Mouse (Mus musculus) liver, embryonic 16.5 days (tissue): ENCODE measurements around the gene Gimap4. TPM values are rescaled to one million over a fixed set of nuclear protein-coding genes. Genes with fewer than 3 reads are reported as not detected.
A peak's percentile ranks its signal among the peaks of the same experiment; 100 is the strongest.

Source experiments
- ATAC-seq: fragments of 200-750 bp; cut with Nextera tagmentation; 2 replicates; pipeline ENCODE4 v1.8.0; 2017; ENCODE audit warnings: low read depth, mild to moderate bottlenecking, moderate number of reproducible peaks, moderate library complexity
- H3K27ac ChIP-seq: fragments of 300-500 bp; sonication (generic); 2 replicates; pipeline ENCODE4 v1.5.1; 2014; ENCODE audit warnings: mild to moderate bottlenecking, low read length
- H3K27me3 ChIP-seq: fragments of 300-500 bp; sonication (generic); 2 replicates; pipeline ENCODE4 v1.6.1; 2014; ENCODE audit warnings: low read depth, low read length, mixed read lengths; ENCODE audit not compliant: control insufficient read depth, insufficient read depth
- H3K36me3 ChIP-seq: fragments of 300-500 bp; sonication (generic); 2 replicates; pipeline ENCODE4 v1.6.1; 2014; ENCODE audit warnings: mild to moderate bottlenecking; ENCODE audit not compliant: control insufficient read depth, insufficient read depth
- H3K4me1 ChIP-seq: fragments of 300-500 bp; sonication (generic); 2 replicates; pipeline ENCODE4 v1.6.1; 2014; ENCODE audit warnings: low read depth, low read length, mixed read lengths; ENCODE audit not compliant: control insufficient read depth
- H3K4me2 ChIP-seq: fragments of 300-500 bp; sonication (generic); 2 replicates; pipeline ENCODE4 v1.6.1; 2014; ENCODE audit warnings: low read depth, low read length, mixed read lengths
- H3K4me3 ChIP-seq: fragments of 300-500 bp; sonication (generic); 2 replicates; pipeline ENCODE4 v1.5.1; 2014; ENCODE audit warnings: low read depth, mild to moderate bottlenecking, low read length
- H3K9ac ChIP-seq: fragments of 300-500 bp; sonication (generic); 2 replicates; pipeline ENCODE4 v1.6.1; 2014; ENCODE audit warnings: low read depth, low read length
- H3K9me3 ChIP-seq: fragments of 300-500 bp; sonication (generic); replicated peaks from 2 replicates; pipeline ENCODE4 v1.6.1; 2016; ENCODE audit warnings: low read length; ENCODE audit not compliant: control insufficient read depth
- WGBS: fragments of 180-500 bp; shearing (Covaris S2); extraction: QIAGEN DNeasy Blood & Tissue Kit; methylation state at CpG from one replicate; pipeline ENCODE4 v1.1.7; 2014; ENCODE audit not compliant: insufficient replicate concordance; 5-methylcytosine and 5-hydroxymethylcytosine counted together
- polyA plus RNA-seq: library from polyadenylated mRNA; unstranded; fragments of >200 nt; fragmentation: Nextera tagmentation; extraction: Ambion mirVana; gene quantifications from 2 replicates; pipeline ENCODE4 v1.2.1, GENCODE M21; 2015

The Gimap4 gene
- polyA plus RNA-seq, 1 experiment from 2014 or later: 11.0 TPM

DNA sequence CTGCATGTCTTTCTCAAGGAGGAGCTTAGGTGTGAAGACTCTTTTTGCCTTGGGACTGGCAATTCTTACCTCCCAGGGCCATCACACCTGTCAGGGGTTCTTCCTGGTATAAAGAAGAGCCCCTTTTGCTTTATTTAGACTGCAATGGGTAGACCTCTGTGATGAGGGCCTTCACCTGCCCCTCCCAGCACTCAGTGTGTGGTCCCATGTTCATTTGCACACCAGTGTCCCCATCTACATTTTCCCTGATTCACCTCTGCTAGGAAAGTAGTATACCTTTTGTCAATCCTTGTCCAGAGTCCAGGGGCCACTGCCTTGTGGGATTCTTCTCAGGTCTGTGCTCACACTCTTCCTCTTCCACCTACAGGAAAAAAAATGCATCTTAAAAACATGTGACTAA lies 19.8 kb downstream of the Gimap4 start:
- Histone ChIP-seq H3K4me3 (no peak overlapping the region), H3K27ac (no peak overlapping the region), H3K9me3 (no peaks in the 10 kb centered on the region), H3K4me1 (no peaks in the 10 kb centered on the region; the same call in 1 of the 2 replicates), H3K36me3 (no peaks in the 10 kb centered on the region), H3K27me3 (no peaks in the 10 kb centered on the region), H3K9ac (no peak overlapping the region), H3K4me2 (no peak overlapping the region)
- no peak for ATAC-seq

DNA sequence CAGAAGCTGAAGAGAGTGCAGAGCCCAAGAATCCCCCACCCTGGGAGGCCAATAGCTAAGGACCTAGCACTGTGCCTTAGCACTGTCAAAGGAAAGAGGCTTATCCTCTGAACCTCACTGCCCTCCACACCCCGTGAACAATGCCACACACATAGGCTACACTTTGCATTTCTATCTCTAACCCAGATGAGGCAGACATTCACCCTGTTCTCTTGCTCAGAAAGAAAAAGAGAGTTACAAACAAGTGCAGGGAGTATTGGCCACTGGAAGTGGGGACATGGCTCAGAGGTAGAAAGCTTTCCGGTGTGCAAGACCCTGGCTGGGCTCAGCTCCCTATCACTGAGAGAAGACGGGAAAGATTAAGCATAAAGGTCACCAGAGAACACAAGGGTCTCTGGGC lies 21.8 kb downstream of the Gimap4 start:
- H3K4me2 ChIP-seq: 0 out of 2 replicates have a peak overlapping the region, but pooled peaks have one; percentile 5
- ATAC-seq: no peak
- H3K4me3 ChIP-seq: no peak overlapping the region
- no peak overlapping the region for H3K27ac ChIP-seq
- H3K9me3 ChIP-seq: no peaks in the 10 kb centered on the region
- 24% methylated on average over 3 of the region's 3 CpGs for WGBS
- no peaks in the 10 kb centered on the region for H3K4me1 ChIP-seq
- H3K36me3 ChIP-seq: no peaks in the 10 kb centered on the region
- no peaks in the 10 kb centered on the region for H3K27me3 ChIP-seq
- H3K9ac ChIP-seq: no peak overlapping the region

DNA sequence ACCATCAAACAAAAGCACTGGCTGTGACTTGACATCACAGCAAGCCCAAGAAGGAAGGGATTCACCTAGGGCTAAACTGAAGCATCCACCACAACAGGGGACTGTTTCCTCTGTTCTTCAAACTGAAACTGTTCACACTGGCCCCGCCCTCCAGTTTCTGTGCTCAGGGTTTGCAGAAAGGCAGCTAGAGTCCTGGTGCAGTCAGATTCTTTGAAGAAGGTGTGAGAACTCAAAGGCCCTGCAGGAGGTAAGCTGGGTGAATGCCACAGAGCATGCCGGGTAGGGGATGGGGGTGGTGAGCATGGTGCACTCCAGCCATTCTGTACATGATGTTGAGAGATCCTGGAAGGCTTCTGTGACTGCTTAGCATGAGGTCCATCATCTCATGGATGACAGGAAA lies 34.1 kb downstream of the Gimap4 start, which contains the start of the genes Gm28053 and Gimap7:
Gm28053 (plus strand) TSS at position 153 of the 400 bp plus-strand sequence.
Gimap7 (plus strand) TSS at position 167 of the 400 bp plus-strand sequence.
- WGBS: 31% methylated on average over 2 of the region's 2 CpGs
- Histone ChIP-seq H3K27ac (no peak within 1 kb of the TSS), H3K4me2 (no peak within 1 kb of the TSS), H3K9ac (no peak within 1 kb of the TSS), H3K27me3 (no peaks in the 10 kb centered on the region), H3K36me3 (no peaks in the 10 kb centered on the region), H3K4me3 (no peak within 1 kb of the TSS), H3K4me1 (no peaks in the 10 kb centered on the region), H3K9me3 (no peaks in the 10 kb centered on the region)
- ATAC-seq: no peak

DNA sequence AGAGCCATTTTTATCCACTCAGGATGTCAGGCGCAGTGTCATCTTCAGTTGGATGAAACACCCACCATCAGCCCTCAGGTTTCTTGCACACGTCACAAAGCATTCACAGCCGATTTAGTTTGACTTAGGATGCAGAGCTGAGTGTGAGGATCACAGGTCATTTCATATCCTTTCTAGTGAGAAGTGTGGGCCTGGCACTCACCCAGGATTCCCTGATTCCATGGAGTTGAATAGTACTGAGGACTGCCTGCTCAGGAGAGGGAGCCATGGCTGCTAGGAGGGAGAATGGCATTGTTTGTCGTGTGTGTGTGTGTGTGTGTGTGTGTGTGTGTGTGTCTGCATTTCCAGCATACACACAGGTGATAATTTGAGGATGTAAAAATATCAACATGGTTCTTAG lies 36.0 kb downstream of the Gimap4 start:
- ATAC-seq: no peak
- H3K9ac ChIP-seq: no peak overlapping the region
- 75% methylated on average over 4 of the region's 4 CpGs for WGBS
- no peaks in the 10 kb centered on the region for H3K27me3 ChIP-seq
- H3K4me2 ChIP-seq: no peak overlapping the region
- H3K36me3 ChIP-seq: no peaks in the 10 kb centered on the region
- no peaks in the 10 kb centered on the region for H3K4me1 ChIP-seq
- no peaks in the 10 kb centered on the region for H3K9me3 ChIP-seq
- no peak overlapping the region for H3K27ac ChIP-seq
- no peak overlapping the region for H3K4me3 ChIP-seq

- Histone ChIP-seq H3K27me3 (no peaks in the 10 kb centered on the region), H3K9me3 (no peaks in the 10 kb centered on the region), H3K9ac (no peak overlapping the region), H3K4me1 (no peaks in the 10 kb centered on the region), H3K27ac (no peak overlapping the region), H3K4me3 (no peak overlapping the region), H3K36me3 (no peaks in the 10 kb centered on the region), H3K4me2 (no peak overlapping the region)
- ATAC-seq: no peak
- 50% methylated on average over 8 of the region's 8 CpGs for WGBS
Observed at GRCm38 (mm10) chr6:48723468-48723867, 39.1 kb downstream of the Gimap4 start.

GRCm38 (mm10) chr6:48725476-48725875 lies 41.1 kb downstream of the Gimap4 start:
- WGBS: 5% methylated on average over 1 of the region's 1 CpGs
- Histone ChIP-seq H3K9me3 (no peaks in the 10 kb centered on the region), H3K4me2 (no peak overlapping the region), H3K9ac (no peak overlapping the region), H3K4me1 (no peaks in the 10 kb centered on the region), H3K4me3 (no peak overlapping the region), H3K27ac (no peak overlapping the region), H3K27me3 (no peaks in the 10 kb centered on the region), H3K36me3 (no peaks in the 10 kb centered on the region)
- ATAC-seq: no peak

DNA sequence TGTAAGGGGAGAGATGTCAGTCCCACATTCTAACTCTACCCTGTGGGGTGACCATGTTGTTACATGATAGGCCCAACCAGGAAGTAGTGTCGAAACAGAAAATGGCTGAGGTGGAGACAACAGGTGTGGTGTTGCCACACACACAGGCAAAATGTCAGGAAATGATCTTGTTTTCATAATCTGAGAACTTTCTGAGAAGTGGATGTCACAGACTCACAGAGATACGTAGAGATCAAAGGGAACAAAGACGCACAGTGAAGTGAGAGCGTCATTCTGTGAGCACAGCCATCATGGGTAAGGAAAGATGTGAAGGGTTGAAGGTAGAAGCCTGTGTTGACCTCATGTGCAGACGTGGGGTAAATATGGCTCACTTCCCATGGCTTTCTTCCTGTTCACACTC lies 43.4 kb downstream of the Gimap4 start:
- Histone ChIP-seq H3K9me3 (no peaks in the 10 kb centered on the region), H3K36me3 (no peaks in the 10 kb centered on the region), H3K4me1 (no peaks in the 10 kb centered on the region), H3K27me3 (no peaks in the 10 kb centered on the region), H3K27ac (no peak overlapping the region), H3K9ac (no peak overlapping the region), H3K4me3 (no peak overlapping the region), H3K4me2 (no peak overlapping the region)
- 66% methylated on average over 5 of the region's 5 CpGs for WGBS
- ATAC-seq: no peak

DNA sequence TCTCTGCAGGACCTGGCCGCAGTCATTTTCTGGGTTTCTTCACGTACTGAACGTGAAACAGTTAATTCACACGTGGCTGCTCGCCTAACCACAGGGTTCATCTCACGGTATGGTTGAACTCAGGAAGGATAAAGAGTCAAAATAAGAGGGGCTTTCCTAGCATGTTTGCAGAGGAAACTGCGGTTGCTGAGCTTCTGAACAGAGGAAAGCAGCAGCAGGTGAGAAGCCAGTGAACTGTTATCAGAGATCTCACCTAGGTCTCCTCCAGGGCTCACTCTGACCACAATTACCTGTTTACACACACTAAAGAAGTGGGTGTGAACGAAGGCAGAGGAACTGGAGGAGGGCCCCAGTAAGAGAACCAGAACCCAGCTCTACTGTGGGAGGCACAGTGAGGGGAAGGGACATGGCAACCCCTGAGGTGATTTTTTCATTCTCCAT lies 48.5 kb downstream of the Gimap4 start:
- 13% methylated on average over 8 of the region's 8 CpGs for WGBS
- Histone ChIP-seq H3K4me2 (no peak overlapping the region), H3K36me3 (no peaks in the 10 kb centered on the region), H3K27me3 (no peaks in the 10 kb centered on the region), H3K4me1 (no peaks in the 10 kb centered on the region), H3K9me3 (no peaks in the 10 kb centered on the region), H3K9ac (no peak overlapping the region), H3K4me3 (no peak overlapping the region), H3K27ac (no peak overlapping the region)
- ATAC-seq: no peak

DNA sequence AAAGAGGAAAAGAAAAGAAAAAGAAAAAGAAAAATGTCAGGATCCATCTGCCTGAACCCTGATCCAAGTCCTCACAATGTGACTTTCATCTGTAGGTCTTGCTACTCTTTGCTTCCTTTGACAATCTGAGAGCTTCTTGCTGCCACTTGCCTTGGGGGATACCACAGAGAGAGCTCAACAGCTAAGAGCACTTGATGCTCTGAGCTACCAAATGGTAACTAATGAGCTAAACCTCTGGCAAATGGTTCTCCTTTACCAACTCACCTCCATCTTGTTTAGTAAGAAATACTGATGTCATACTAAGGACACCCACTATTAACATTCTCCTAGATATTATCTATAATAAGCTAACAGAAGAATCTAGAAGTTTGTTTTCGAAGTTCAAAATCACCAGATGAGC lies 49.3 kb downstream of the Gimap4 start:
- no peak overlapping the region for H3K4me2 ChIP-seq
- no peak for ATAC-seq
- H3K27ac ChIP-seq: no peak overlapping the region
- no peaks in the 10 kb centered on the region for H3K9me3 ChIP-seq
- WGBS: 63% methylated on average over 1 of the region's 1 CpGs
- no peak overlapping the region for H3K9ac ChIP-seq
- H3K4me3 ChIP-seq: no peak overlapping the region
- no peaks in the 10 kb centered on the region for H3K27me3 ChIP-seq
- no peaks in the 10 kb centered on the region for H3K4me1 ChIP-seq
- H3K36me3 ChIP-seq: no peaks in the 10 kb centered on the region
